In the genomic region with DNA sequence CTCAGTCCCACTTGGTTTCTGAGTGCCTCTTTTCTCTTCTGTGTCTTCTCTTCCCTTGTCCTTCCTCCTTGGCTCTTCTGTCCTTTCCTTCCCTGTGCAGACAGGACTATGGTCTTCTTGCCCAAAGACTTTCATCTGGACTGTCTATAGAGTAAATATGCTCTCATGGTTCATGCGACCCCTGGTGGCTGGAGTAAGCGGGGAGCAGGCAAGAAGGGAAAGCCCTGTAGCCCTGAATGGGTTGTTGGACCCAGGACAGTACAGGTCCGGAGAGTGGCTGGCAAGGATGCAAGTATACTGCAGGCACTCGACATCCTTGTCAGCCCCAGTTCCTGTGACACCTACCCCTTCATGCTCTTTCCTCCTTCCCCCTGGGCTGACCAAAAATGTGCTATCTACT, we compare ENCODE assay signal across 9 mouse cellular contexts. TPM values are rescaled to one million over a fixed set of nuclear protein-coding genes. Genes with fewer than 3 reads are reported as not detected.
DNase-seq lines count a peak whose midpoint lies in the region; ATAC-seq and TF ChIP-seq lines count a peak whose summit lies in the region.
"Had no signal": no experiment of that assay in that cellular context is flagged by ENCODE, and none has a peak within 500 bp of the region (broad histone marks: within the 10 kb centered on the region; RNA-seq: fewer than 3 reads in every experiment).

No protein-coding gene starts in this region.

- peak; percentile 71 for DNase-seq in hindbrain, embryonic 10.5 days (ENCODE audit: low spot score)
- DNase-seq in splenic B cell, adult 2 months (ENCODE audit: low read depth, low spot score), result peak; percentile 82

- WGBS in hindbrain, embryonic 10.5 days, result 45% methylated on average over 4 of the region's 4 CpGs
- 27% methylated on average over 4 of the region's 4 CpGs for WGBS in hindbrain, embryonic 16.5 days
- WGBS in bone marrow, adult 2 months, result 27% methylated on average over 4 of the region's 4 CpGs
- 32% methylated on average over 4 of the region's 4 CpGs for WGBS in intestine, embryonic 15.5 days
- 50% methylated on average over 4 of the region's 4 CpGs for WGBS in limb, embryonic 12.5 days
- WGBS in midbrain, embryonic 15.5 days, result 33% methylated on average over 4 of the region's 4 CpGs

- no peak overlapping the region for H3K4me3 ChIP-seq in hindbrain, embryonic 10.5 days
- H3K4me3 ChIP-seq in hindbrain, embryonic 16.5 days (ENCODE audit: low read length), result no peak overlapping the region
- H3K4me3 ChIP-seq in bone marrow, adult 2 months (replicated peaks; ENCODE audit: control insufficient read depth, low read depth, low read length), result no peak overlapping the region
- H3K4me3 ChIP-seq in intestine, embryonic 15.5 days (replicated peaks), result no peak overlapping the region
- no peak overlapping the region for H3K4me3 ChIP-seq in limb, embryonic 12.5 days (replicated peaks)
- H3K4me3 ChIP-seq in midbrain, embryonic 15.5 days, result no peak overlapping the region

- H3K4me1 ChIP-seq in hindbrain, embryonic 10.5 days (replicated peaks), result peaks cover 5% of the 10 kb centered on the region; the same call in 1 of the 2 replicates
- no peaks in the 10 kb centered on the region; the same call in 1 of the 2 replicates for H3K4me1 ChIP-seq in hindbrain, embryonic 16.5 days (ENCODE audit: control insufficient read depth, insufficient read depth, low read depth, low read length)
- no peaks in the 10 kb centered on the region for H3K4me1 ChIP-seq in bone marrow, adult 2 months (ENCODE audit: control insufficient read depth, insufficient read depth, low read length)
- no peaks in the 10 kb centered on the region for H3K4me1 ChIP-seq in intestine, embryonic 15.5 days (replicated peaks)
- no peaks in the 10 kb centered on the region for H3K4me1 ChIP-seq in limb, embryonic 12.5 days (replicated peaks)
- H3K4me1 ChIP-seq in midbrain, embryonic 15.5 days, result 0 out of 2 replicates have a peak, but pooled peaks cover 5% of the 10 kb centered on the region

- H3K36me3 ChIP-seq in hindbrain, embryonic 10.5 days, result peaks cover 66% of the 10 kb centered on the region
- peaks cover 38% of the 10 kb centered on the region for H3K36me3 ChIP-seq in hindbrain, embryonic 16.5 days (ENCODE audit: control insufficient read depth, insufficient read depth, low read length)
- H3K36me3 ChIP-seq in intestine, embryonic 15.5 days, result peaks cover 37% of the 10 kb centered on the region
- H3K36me3 ChIP-seq in limb, embryonic 12.5 days, result peaks cover 64% of the 10 kb centered on the region
- H3K36me3 ChIP-seq in midbrain, embryonic 15.5 days (replicated peaks), result peaks cover 40% of the 10 kb centered on the region
- peaks cover 14% of the 10 kb centered on the region for H3K36me3 ChIP-seq in splenic B cell, adult 2 months (ENCODE audit: control insufficient read depth, insufficient read depth, low read length, poor library complexity, severe bottlenecking)

- no peak overlapping the region for H3K9ac ChIP-seq in hindbrain, embryonic 16.5 days (ENCODE audit: low read depth, low read length)
- no peak overlapping the region for H3K9ac ChIP-seq in intestine, embryonic 15.5 days
- H3K9ac ChIP-seq in limb, embryonic 12.5 days (replicated peaks), result no peak overlapping the region
- H3K9ac ChIP-seq in midbrain, embryonic 15.5 days, result no peak overlapping the region

- H3K4me2 ChIP-seq in hindbrain, embryonic 16.5 days (ENCODE audit: low read length), result no peak overlapping the region
- no peak overlapping the region for H3K4me2 ChIP-seq in intestine, embryonic 15.5 days (replicated peaks)
- H3K4me2 ChIP-seq in limb, embryonic 12.5 days, result no peak overlapping the region
- no peak overlapping the region for H3K4me2 ChIP-seq in midbrain, embryonic 15.5 days

- TF ChIP-seq CTCF in bone marrow, adult 2 months (IDR thresholded peaks at IDR 0.05; ENCODE audit: control insufficient read depth, insufficient read depth, low read length), result peak; percentile 81

- ATAC-seq in hindbrain, embryonic 16.5 days, result no peak
- ATAC-seq in erythroid progenitor cell, adult 5-6 weeks (replicated peaks; ENCODE audit: low FRiP score, poor library complexity, severe bottlenecking), result peak; percentile 72
- ATAC-seq in intestine, embryonic 15.5 days, result peak; percentile 63; the same call in 1 of the 2 replicates
- 0 out of 2 replicates have a peak, but pooled peaks have one; percentile 64 for ATAC-seq in limb, embryonic 12.5 days (ENCODE audit: insufficient number of reproducible peaks, insufficient read depth, low FRiP score, low TSS enrichment, low read depth)
- ATAC-seq in midbrain, embryonic 15.5 days (replicated peaks), result peak; percentile 9; the same call in 1 of the 2 replicates

- no peak overlapping the region for H3K27ac ChIP-seq in hindbrain, embryonic 10.5 days
- H3K27ac ChIP-seq in hindbrain, embryonic 16.5 days (ENCODE audit: low read depth, low read length), result no peak overlapping the region; the same call in 1 of the 2 replicates
- H3K27ac ChIP-seq in bone marrow, adult 2 months (ENCODE audit: control insufficient read depth, insufficient read depth, low read depth, low read length, poor library complexity), result no peak overlapping the region
- no peak overlapping the region for H3K27ac ChIP-seq in intestine, embryonic 15.5 days
- H3K27ac ChIP-seq in limb, embryonic 12.5 days, result no peak overlapping the region
- no peak overlapping the region for H3K27ac ChIP-seq in midbrain, embryonic 15.5 days
- H3K27ac ChIP-seq: macrophage had no signal

- no peaks in the 10 kb centered on the region for H3K9me3 ChIP-seq in hindbrain, embryonic 10.5 days
- H3K9me3 ChIP-seq in hindbrain, embryonic 16.5 days (ENCODE audit: control insufficient read depth, low read length), result no peaks in the 10 kb centered on the region
- H3K9me3 ChIP-seq in intestine, embryonic 15.5 days, result no peaks in the 10 kb centered on the region
- H3K9me3 ChIP-seq in limb, embryonic 12.5 days, result no peaks in the 10 kb centered on the region
- no peaks in the 10 kb centered on the region for H3K9me3 ChIP-seq in midbrain, embryonic 15.5 days

- TF ChIP-seq POLR2A in bone marrow, adult 2 months (IDR thresholded peaks at IDR 0.05; ENCODE audit: borderline replicate concordance, control insufficient read depth, low read depth, low read length), result no peak

- no peaks in the 10 kb centered on the region for H3K27me3 ChIP-seq in hindbrain, embryonic 10.5 days (ENCODE audit: insufficient read depth, poor library complexity, severe bottlenecking)
- no peaks in the 10 kb centered on the region for H3K27me3 ChIP-seq in hindbrain, embryonic 16.5 days (replicated peaks; ENCODE audit: control insufficient read depth, insufficient read depth, low read length)
- H3K27me3 ChIP-seq in intestine, embryonic 15.5 days (replicated peaks), result no peaks in the 10 kb centered on the region
- H3K27me3 ChIP-seq in limb, embryonic 12.5 days, result no peaks in the 10 kb centered on the region
- H3K27me3 ChIP-seq in midbrain, embryonic 15.5 days (replicated peaks), result no peaks in the 10 kb centered on the region
- H3K27me3 ChIP-seq in splenic B cell, adult 2 months (ENCODE audit: control insufficient read depth, insufficient read depth, low read length, poor library complexity, severe bottlenecking), result no peaks in the 10 kb centered on the region

RNA-seq across cellular contexts. Expression of gene Slc37a4, which starts 5.2 kb away (rescaled TPM):
- polyA plus RNA-seq in hindbrain, embryonic 10.5 days (2016; fragmentation: Nextera tagmentation; extraction: Ambion mirVana), result 20.8 and 28.9 TPM in 2 replicates
- 56.8 and 60.2 TPM in 2 replicates for polyA plus RNA-seq in hindbrain, embryonic 16.5 days (2015; fragmentation: Nextera tagmentation; extraction: Ambion mirVana)
- polyA plus RNA-seq in bone marrow, adult 2 months (2011; ENCODE audit: insufficient read depth, insufficient read length, low replicate concordance, missing spikeins), result 9.8 and 16.9 TPM in 2 replicates
- total RNA-seq in erythroid progenitor cell, adult 5-6 weeks (2015; ENCODE audit: low replicate concordance), result 0.72 and 5.0 TPM in 2 replicates
- total RNA-seq in erythroid progenitor cell, adult 5-6 weeks (2017; ENCODE audit: low replicate concordance), result 9.1 and 16.1 TPM in 2 replicates
- polyA plus RNA-seq in intestine, embryonic 15.5 days (2015; fragmentation: Nextera tagmentation; extraction: Ambion mirVana), result 51.7 and 59.2 TPM in 2 replicates
- 11.1 and 12.8 TPM in 2 replicates for polyA plus RNA-seq in limb, embryonic 12.5 days (2016; fragmentation: Nextera tagmentation; extraction: Ambion mirVana)
- 44.6 and 44.9 TPM in 2 replicates for polyA plus RNA-seq in midbrain, embryonic 15.5 days (2015; fragmentation: Nextera tagmentation; extraction: Ambion mirVana)

RNA-seq across cellular contexts. Expression of gene Hyou1, which starts 12.2 kb away (rescaled TPM):
- 35.8 and 39.4 TPM in 2 replicates for polyA plus RNA-seq in hindbrain, embryonic 10.5 days (2016; fragmentation: Nextera tagmentation; extraction: Ambion mirVana)
- polyA plus RNA-seq in hindbrain, embryonic 16.5 days (2015; fragmentation: Nextera tagmentation; extraction: Ambion mirVana), result 25.3 and 29.0 TPM in 2 replicates
- 13.5 and 34.2 TPM in 2 replicates for polyA plus RNA-seq in bone marrow, adult 2 months (2011; ENCODE audit: insufficient read depth, insufficient read length, low replicate concordance, missing spikeins)
- 15.1 and 40.0 TPM in 2 replicates for total RNA-seq in erythroid progenitor cell, adult 5-6 weeks (2015; ENCODE audit: low replicate concordance)
- 25.1 and 34.4 TPM in 2 replicates for total RNA-seq in erythroid progenitor cell, adult 5-6 weeks (2017; ENCODE audit: low replicate concordance)
- polyA plus RNA-seq in intestine, embryonic 15.5 days (2015; fragmentation: Nextera tagmentation; extraction: Ambion mirVana), result 38.8 and 43.6 TPM in 2 replicates
- 34.0 and 36.4 TPM in 2 replicates for polyA plus RNA-seq in limb, embryonic 12.5 days (2016; fragmentation: Nextera tagmentation; extraction: Ambion mirVana)
- polyA plus RNA-seq in midbrain, embryonic 15.5 days (2015; fragmentation: Nextera tagmentation; extraction: Ambion mirVana), result 28.1 and 29.7 TPM in 2 replicates

RNA-seq across cellular contexts. Expression of gene Rps25, which starts 15.5 kb away (rescaled TPM):
- 1,836 and 2,161 TPM in 2 replicates for polyA plus RNA-seq in hindbrain, embryonic 10.5 days (2016; fragmentation: Nextera tagmentation; extraction: Ambion mirVana)
- polyA plus RNA-seq in hindbrain, embryonic 16.5 days (2015; fragmentation: Nextera tagmentation; extraction: Ambion mirVana), result 742 and 834 TPM in 2 replicates
- 1,039 and 1,790 TPM in 2 replicates for polyA plus RNA-seq in bone marrow, adult 2 months (2011; ENCODE audit: insufficient read depth, insufficient read length, low replicate concordance, missing spikeins)
- 682 and 851 TPM in 2 replicates for total RNA-seq in erythroid progenitor cell, adult 5-6 weeks (2015; ENCODE audit: low replicate concordance)
- 327 and 425 TPM in 2 replicates for total RNA-seq in erythroid progenitor cell, adult 5-6 weeks (2017; ENCODE audit: low replicate concordance)
- polyA plus RNA-seq in intestine, embryonic 15.5 days (2015; fragmentation: Nextera tagmentation; extraction: Ambion mirVana), result 2,026 and 2,084 TPM in 2 replicates
- 2,041 and 2,143 TPM in 2 replicates for polyA plus RNA-seq in limb, embryonic 12.5 days (2016; fragmentation: Nextera tagmentation; extraction: Ambion mirVana)
- polyA plus RNA-seq in midbrain, embryonic 15.5 days (2015; fragmentation: Nextera tagmentation; extraction: Ambion mirVana), result 965 and 984 TPM in 2 replicates

RNA-seq across cellular contexts. Expression of gene Trappc4, which starts 15.9 kb away (rescaled TPM):
- 213 and 282 TPM in 2 replicates for polyA plus RNA-seq in hindbrain, embryonic 10.5 days (2016; fragmentation: Nextera tagmentation; extraction: Ambion mirVana)
- polyA plus RNA-seq in hindbrain, embryonic 16.5 days (2015; fragmentation: Nextera tagmentation; extraction: Ambion mirVana), result 293 and 308 TPM in 2 replicates
- 36.9 and 50.1 TPM in 2 replicates for polyA plus RNA-seq in bone marrow, adult 2 months (2011; ENCODE audit: insufficient read depth, insufficient read length, low replicate concordance, missing spikeins)
- total RNA-seq in erythroid progenitor cell, adult 5-6 weeks (2015; ENCODE audit: low replicate concordance), result 19.5 and 34.8 TPM in 2 replicates
- total RNA-seq in erythroid progenitor cell, adult 5-6 weeks (2017; ENCODE audit: low replicate concordance), result 5.8 and 52.0 TPM in 2 replicates
- 122 and 123 TPM in 2 replicates for polyA plus RNA-seq in intestine, embryonic 15.5 days (2015; fragmentation: Nextera tagmentation; extraction: Ambion mirVana)
- polyA plus RNA-seq in limb, embryonic 12.5 days (2016; fragmentation: Nextera tagmentation; extraction: Ambion mirVana), result 147 and 161 TPM in 2 replicates
- 317 and 321 TPM in 2 replicates for polyA plus RNA-seq in midbrain, embryonic 15.5 days (2015; fragmentation: Nextera tagmentation; extraction: Ambion mirVana)

RNA-seq across cellular contexts. Expression of gene Ccdc84, which starts 26.9 kb away (rescaled TPM):
- 25.2 and 27.7 TPM in 2 replicates for polyA plus RNA-seq in hindbrain, embryonic 10.5 days (2016; fragmentation: Nextera tagmentation; extraction: Ambion mirVana)
- 32.3 and 32.4 TPM in 2 replicates for polyA plus RNA-seq in hindbrain, embryonic 16.5 days (2015; fragmentation: Nextera tagmentation; extraction: Ambion mirVana)
- 22.1 and 68.9 TPM in 2 replicates for polyA plus RNA-seq in bone marrow, adult 2 months (2011; ENCODE audit: insufficient read depth, insufficient read length, low replicate concordance, missing spikeins)
- 32.1 and 61.2 TPM in 2 replicates for total RNA-seq in erythroid progenitor cell, adult 5-6 weeks (2015; ENCODE audit: low replicate concordance)
- total RNA-seq in erythroid progenitor cell, adult 5-6 weeks (2017; ENCODE audit: low replicate concordance), result 25.3 and 25.9 TPM in 2 replicates
- 24.0 and 25.6 TPM in 2 replicates for polyA plus RNA-seq in intestine, embryonic 15.5 days (2015; fragmentation: Nextera tagmentation; extraction: Ambion mirVana)
- polyA plus RNA-seq in limb, embryonic 12.5 days (2016; fragmentation: Nextera tagmentation; extraction: Ambion mirVana), result 35.1 and 38.4 TPM in 2 replicates
- polyA plus RNA-seq in midbrain, embryonic 15.5 days (2015; fragmentation: Nextera tagmentation; extraction: Ambion mirVana), result 37.6 and 39.9 TPM in 2 replicates
